Mouse (Mus musculus): ENCODE results near the gene Clec2d. TPM values are rescaled to one million over a fixed set of nuclear protein-coding genes. Genes with fewer than 3 reads are reported as not detected.

Gene Clec2d
- polyA plus RNA-seq (2017; shearing (Covaris generic)) = 41.8 TPM

DNA sequence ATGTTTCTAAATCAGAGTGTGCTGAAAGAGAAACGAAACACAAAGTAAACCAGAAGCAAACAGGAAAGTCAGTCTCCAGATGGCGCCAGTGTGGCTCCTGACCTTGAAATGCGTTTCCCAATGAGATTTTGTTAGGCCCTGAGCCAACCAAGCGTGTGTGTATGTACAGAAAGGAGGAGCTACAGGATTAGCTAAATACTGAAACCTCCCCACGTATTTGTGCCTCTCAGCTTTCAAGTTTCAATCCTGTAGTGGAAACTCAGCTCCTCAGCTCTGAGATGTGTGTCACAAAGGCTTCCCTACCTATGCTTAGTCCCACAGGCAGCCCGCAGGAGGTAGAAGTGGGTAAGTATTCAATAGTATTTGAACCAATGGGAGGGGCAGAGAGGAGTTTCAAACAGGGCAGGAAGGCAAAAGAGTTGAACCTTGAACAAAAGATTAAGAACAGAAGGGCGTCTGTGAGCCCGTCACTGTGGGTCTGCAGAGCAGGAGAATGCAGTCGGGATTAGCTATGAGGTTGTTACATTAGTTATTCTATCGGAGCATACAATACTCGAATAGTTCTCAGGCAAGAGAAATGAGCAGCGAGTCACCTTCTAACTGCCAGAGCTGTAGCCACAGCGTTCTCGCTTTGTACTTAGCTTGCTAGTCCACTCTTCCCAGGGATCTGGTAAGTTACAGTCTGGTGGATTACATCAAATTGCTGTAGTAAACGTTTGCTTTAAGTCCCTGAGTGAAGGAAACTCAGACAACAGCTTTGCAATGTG is at the start of gene Clec2d:
Gene Clec2d (plus strand): TSS at position 213 of the 767 bp plus-strand sequence.

Other genes with a start within 250 kb of the Clec2d start
- not detected for gene Clec2g, start 246.2 kb upstream of the Clec2d start, polyA plus RNA-seq (2017; shearing (Covaris generic))
- 3.6 TPM for gene Klrb1f, start 134.7 kb upstream of the Clec2d start, polyA plus RNA-seq (2017; shearing (Covaris generic))
- gene Clec2e, start 79.7 kb upstream of the Clec2d start, polyA plus RNA-seq (2017; shearing (Covaris generic)) = not detected
- 135 TPM for gene Cd69, start 94.8 kb downstream of the Clec2d start, polyA plus RNA-seq (2017; shearing (Covaris generic))
- not detected for gene 4922502D21Rik, start 151.2 kb downstream of the Clec2d start, polyA plus RNA-seq (2017; shearing (Covaris generic))
- 0.99 TPM for gene Clec12a, start 162.1 kb downstream of the Clec2d start, polyA plus RNA-seq (2017; shearing (Covaris generic))
- gene Clec12b, start 205.3 kb downstream of the Clec2d start, polyA plus RNA-seq (2017; shearing (Covaris generic)) = not detected
- 0.81 TPM for gene Clec1b, start 216.7 kb downstream of the Clec2d start, polyA plus RNA-seq (2017; shearing (Covaris generic))
- gene Clec9a, start 228.2 kb downstream of the Clec2d start, polyA plus RNA-seq (2017; shearing (Covaris generic)) = not detected